ENCODE assay signal across 8 mouse cellular contexts in genomic region chrX:109095245-109096242, GRCm38 (mm10). TPM values are rescaled to one million over a fixed set of nuclear protein-coding genes. Genes with fewer than 3 reads are reported as not detected.
DNase-seq lines count a peak whose midpoint lies in the region; ATAC-seq and TF ChIP-seq lines count a peak whose summit lies in the region.

Gene Sh3bgrl (plus strand): TSS chrX:109095365.

- peak; percentile 97 for ATAC-seq in forebrain, embryonic 16.5 days
- peak; percentile 99 for ATAC-seq in lung, embryonic 15.5 days (ENCODE audit: borderline replicate concordance, extremely low read depth, low FRiP score, low TSS enrichment)

- peaks cover 11 to 20% of the 10 kb centered on the region in 2 experiments for H3K4me1 ChIP-seq in MEL (ENCODE audit: control insufficient read depth in 1 of 2, insufficient read depth in 2 of 2, low read length in 2 of 2)
- no peaks in the 10 kb centered on the region for H3K4me1 ChIP-seq in forebrain, embryonic 16.5 days (replicated peaks; ENCODE audit: control insufficient read depth, insufficient read depth, low read length)
- no peaks in the 10 kb centered on the region for H3K4me1 ChIP-seq in lung, embryonic 15.5 days
- H3K4me1 ChIP-seq in olfactory bulb, adult 2 months (ENCODE audit: control insufficient read depth, insufficient read depth, low read length): no peaks in the 10 kb centered on the region

- no peak for TF ChIP-seq CTCF in MEL (IDR thresholded peaks at IDR 0.05 in 2 of 3, conservative IDR thresholded peaks at IDR 0.05 in 1 of 3; ENCODE audit: control insufficient read depth in 1 of 3, insufficient read depth in 1 of 3, low read depth in 2 of 3, low read length in 3 of 3, poor library complexity in 1 of 3, severe bottlenecking in 1 of 3)
- no peak for TF ChIP-seq CTCF in layer of hippocampus, adult 2 months (conservative IDR thresholded peaks at IDR 0.05)
- TF ChIP-seq CTCF in olfactory bulb, adult 2 months (IDR thresholded peaks at IDR 0.05; ENCODE audit: insufficient read depth, low read depth, low read length): no peak

- DNase-seq in MEL (ENCODE audit: low read depth, low spot score): peak; percentile 99
- DNase-seq in cerebellum, adult 18-20 months: peak; percentile 13 to 15
- DNase-seq in heart, postnatal 25 days (ENCODE audit: low spot score): peak; percentile 75
- peak; percentile 42 to 47 for DNase-seq in layer of hippocampus, adult 2 months (ENCODE audit: low spot score in 2 of 2)
- peak; percentile 62 for DNase-seq in thymus, postnatal 0 days (ENCODE audit: low spot score)

- H3K4me2 ChIP-seq in forebrain, embryonic 16.5 days (ENCODE audit: low read length): peak within 1 kb of the TSS; percentile 64
- H3K4me2 ChIP-seq in lung, embryonic 15.5 days: peak within 1 kb of the TSS; percentile 50

- no peak for TF ChIP-seq EP300 in MEL (IDR thresholded peaks at IDR 0.05; ENCODE audit: low read depth in 1 of 2, low read length in 2 of 2)

- H3K36me3 ChIP-seq in MEL (ENCODE audit: control insufficient read depth in 1 of 2, insufficient read depth in 2 of 2, low read length in 2 of 2): peaks cover 0 to 31% of the 10 kb centered on the region in 2 experiments; a peak in 3 of 4 replicates
- H3K36me3 ChIP-seq in forebrain, embryonic 16.5 days (ENCODE audit: control insufficient read depth, insufficient read depth): no peaks in the 10 kb centered on the region
- H3K36me3 ChIP-seq in lung, embryonic 15.5 days: no peaks in the 10 kb centered on the region

- peak within 1 kb of the TSS; percentile 99 for H3K27ac ChIP-seq in MEL (ENCODE audit: control insufficient read depth, low read depth, low read length)
- peak within 1 kb of the TSS; percentile 90 for H3K27ac ChIP-seq in forebrain, embryonic 16.5 days (ENCODE audit: low read length)
- H3K27ac ChIP-seq in layer of hippocampus, adult 2 months: peak within 1 kb of the TSS; percentile 92
- peak within 1 kb of the TSS; percentile 87 for H3K27ac ChIP-seq in lung, embryonic 15.5 days
- peak within 1 kb of the TSS; percentile 71 for H3K27ac ChIP-seq in olfactory bulb, adult 2 months (ENCODE audit: insufficient read depth, low read depth, low read length)

- H3K9me3 ChIP-seq in MEL (replicated peaks; ENCODE audit: insufficient read depth, low read length): no peaks in the 10 kb centered on the region
- H3K9me3 ChIP-seq in forebrain, embryonic 16.5 days (ENCODE audit: control insufficient read depth, low read length): no peaks in the 10 kb centered on the region
- H3K9me3 ChIP-seq in lung, embryonic 15.5 days: no peaks in the 10 kb centered on the region

- 18% methylated on average over 26 of the region's 26 CpGs for WGBS in forebrain, embryonic 16.5 days
- 13% methylated on average over 26 of the region's 26 CpGs for WGBS in lung, embryonic 15.5 days
- WGBS in olfactory bulb, adult 2 months: 17% methylated on average over 26 of the region's 26 CpGs

- no peaks in the 10 kb centered on the region for H3K27me3 ChIP-seq in MEL (ENCODE audit: control insufficient read depth in 1 of 2, insufficient read depth in 2 of 2, low read length in 2 of 2)
- no peaks in the 10 kb centered on the region for H3K27me3 ChIP-seq in forebrain, embryonic 16.5 days (replicated peaks; ENCODE audit: control insufficient read depth, insufficient read depth, low read length)
- H3K27me3 ChIP-seq in lung, embryonic 15.5 days: no peaks in the 10 kb centered on the region

- H3K4me3 ChIP-seq in MEL (ENCODE audit: control insufficient read depth in 1 of 2, insufficient read depth in 1 of 2, low read depth in 2 of 2, low read length in 2 of 2): peak within 1 kb of the TSS; percentile 84 to 87
- H3K4me3 ChIP-seq in forebrain, embryonic 16.5 days (replicated peaks; ENCODE audit: low read length): peak within 1 kb of the TSS; percentile 67
- H3K4me3 ChIP-seq in layer of hippocampus, adult 2 months: peak within 1 kb of the TSS; percentile 68
- peak within 1 kb of the TSS; percentile 52 for H3K4me3 ChIP-seq in lung, embryonic 15.5 days
- peak within 1 kb of the TSS; percentile 77 for H3K4me3 ChIP-seq in olfactory bulb, adult 2 months (ENCODE audit: insufficient read depth, low read depth, low read length)

- intact Hi-C loops in heart, postnatal 25 days (cut with DNase I): loop anchor here (5.0 to 10.0 kb wide), 3 partner anchors 37 to 89 kb away; partner anchors contain the start of gene Hmgn5

- peaks cover 36% of the 10 kb centered on the region for H3K79me2 ChIP-seq in MEL (ENCODE audit: control insufficient read depth, insufficient read depth, low read length, poor library complexity)

- TF ChIP-seq POLR2A in MEL (IDR thresholded peaks at IDR 0.05; ENCODE audit: control insufficient read depth in 1 of 2, insufficient read depth in 1 of 2, low read depth in 1 of 2, low read length in 2 of 2, poor library complexity in 1 of 2): peak; percentile 83 to 96
- TF ChIP-seq POLR2A in olfactory bulb, adult 2 months (IDR thresholded peaks at IDR 0.05; ENCODE audit: insufficient read depth, low read depth, low read length): no peak

- TF ChIP-seq RAD21 in MEL (IDR thresholded peaks at IDR 0.05; ENCODE audit: low read depth, low read length): no peak

- peak within 1 kb of the TSS; percentile 96 for H3K9ac ChIP-seq in MEL (ENCODE audit: control insufficient read depth, low read depth, low read length, poor library complexity, severe bottlenecking)
- peak within 1 kb of the TSS; percentile 76 for H3K9ac ChIP-seq in forebrain, embryonic 16.5 days (replicated peaks; ENCODE audit: low read depth, low read length)
- peak within 1 kb of the TSS; percentile 52; the same call in 1 of the 2 replicates for H3K9ac ChIP-seq in lung, embryonic 15.5 days

TF ChIP-seq in MEL, 35 proteins besides CTCF, POLR2A, EP300 and RAD21:
- peak; percentile 24; the same call in 1 of the 2 replicates for TF ChIP-seq POLR2AphosphoS5 (IDR thresholded peaks at IDR 0.05; ENCODE audit: borderline replicate concordance, low read depth, low read length)
- no peak for TF ChIP-seq GATA1 (IDR thresholded peaks at IDR 0.05; ENCODE audit: low read depth, low read length)
- peak; percentile 95 for TF ChIP-seq TBP (IDR thresholded peaks at IDR 0.05; ENCODE audit: low read depth, low read length)
- TF ChIP-seq UBTF (IDR thresholded peaks at IDR 0.05; ENCODE audit: borderline replicate concordance, insufficient read depth, low read depth, low read length): 0 out of 2 replicates have a peak, but pooled peaks have one; percentile 21

RNA-seq across cellular contexts. Expression of gene Sh3bgrl, which starts in this region (rescaled TPM):
- total RNA-seq in MEL (2012; rRNA removed): 79.7 and 83.6 TPM in 2 replicates
- polyA plus RNA-seq in MEL (2012; ENCODE audit: insufficient read depth in 1 of 2, insufficient read length in 2 of 2, low read depth in 1 of 2, low replicate concordance in 2 of 2, missing spikeins in 1 of 2): 100 to 1,000 TPM in 1 of 2 experiments, 10 to 100 TPM in 1; 50.5 to 126 TPM
- polyA plus RNA-seq in forebrain, embryonic 16.5 days (2015; fragmentation: Nextera tagmentation; extraction: Ambion mirVana): 272 and 280 TPM in 2 replicates
- 10 to 100 TPM; 33.6 to 38.3 TPM for total RNA-seq in heart, postnatal 25 days (2021)
- 10 to 100 TPM; 82.6 to 82.7 TPM for total RNA-seq in layer of hippocampus, adult 2 months (2021)
- polyA plus RNA-seq in lung, embryonic 15.5 days (2015; fragmentation: Nextera tagmentation; extraction: Ambion mirVana): 212 and 239 TPM in 2 replicates
- not detected in 2 replicates for polyA plus RNA-seq in olfactory bulb, adult 2 months (2012; ENCODE audit: insufficient read depth, insufficient read length, low replicate concordance, missing spikeins)
- 40.5 and 73.1 TPM in 2 replicates for polyA plus RNA-seq in thymus, postnatal 0 days (2015; fragmentation: Nextera tagmentation; extraction: Ambion mirVana)

Comparison
In these comparisons a context has a peak if more than half of its experiments do, and no peak if none do; other contexts are left out.
1. Peak in every context shown above with its lines: DNase-seq, ATAC-seq, H3K4me3 ChIP-seq and H3K27ac ChIP-seq.
2. DNase-seq: peak in every context shown above with its lines; median percentile 99 in MEL; 75 in heart, postnatal 25 days; 62 in thymus, postnatal 0 days; 44 in layer of hippocampus, adult 2 months; 14 in cerebellum, adult 18-20 months.